Mouse (Mus musculus): ENCODE results near the gene Sigirr.

The Sigirr gene

DNA sequence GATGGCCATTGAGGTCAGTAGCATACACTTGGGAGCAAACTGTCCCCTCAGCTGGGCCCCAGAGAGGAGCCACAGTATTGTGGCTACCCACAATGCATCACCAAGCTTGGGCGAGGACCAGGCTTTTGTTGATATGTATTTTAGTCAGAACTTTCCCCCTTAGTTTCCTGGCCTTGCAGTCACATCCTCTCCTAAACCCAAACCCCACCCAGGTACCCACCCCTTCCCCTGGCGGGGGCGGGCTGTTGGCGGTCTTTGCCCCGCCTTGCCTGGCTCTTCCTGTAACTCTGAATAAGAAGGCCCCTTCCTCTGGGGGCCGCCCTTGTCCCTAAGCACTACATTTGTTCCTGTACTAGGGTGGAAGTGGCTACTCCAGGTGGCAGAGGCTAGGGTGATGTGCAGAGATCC, 3.7 kb downstream of the Sigirr start:
- no peak for DNase-seq

DNA sequence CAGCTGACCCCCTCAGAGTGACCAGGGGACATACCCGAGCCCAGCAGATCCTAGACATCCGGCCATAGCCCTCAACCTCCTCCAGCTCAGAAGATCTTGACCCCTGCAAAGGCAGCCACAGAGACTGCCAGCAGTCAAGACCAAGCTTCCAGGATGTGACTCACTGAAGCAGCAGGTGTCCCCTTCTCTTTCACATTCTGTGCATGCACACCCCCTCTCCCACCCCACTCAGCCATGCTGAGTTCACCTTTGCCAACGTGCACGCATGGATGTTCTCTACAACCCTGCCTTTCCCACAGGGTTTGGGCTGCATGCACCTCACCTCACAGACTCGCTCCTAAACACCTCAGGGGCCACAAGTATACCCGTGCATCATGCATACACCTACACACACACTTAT, 4.4 kb downstream of the Sigirr start:
- DNase-seq, result no peak

DNA sequence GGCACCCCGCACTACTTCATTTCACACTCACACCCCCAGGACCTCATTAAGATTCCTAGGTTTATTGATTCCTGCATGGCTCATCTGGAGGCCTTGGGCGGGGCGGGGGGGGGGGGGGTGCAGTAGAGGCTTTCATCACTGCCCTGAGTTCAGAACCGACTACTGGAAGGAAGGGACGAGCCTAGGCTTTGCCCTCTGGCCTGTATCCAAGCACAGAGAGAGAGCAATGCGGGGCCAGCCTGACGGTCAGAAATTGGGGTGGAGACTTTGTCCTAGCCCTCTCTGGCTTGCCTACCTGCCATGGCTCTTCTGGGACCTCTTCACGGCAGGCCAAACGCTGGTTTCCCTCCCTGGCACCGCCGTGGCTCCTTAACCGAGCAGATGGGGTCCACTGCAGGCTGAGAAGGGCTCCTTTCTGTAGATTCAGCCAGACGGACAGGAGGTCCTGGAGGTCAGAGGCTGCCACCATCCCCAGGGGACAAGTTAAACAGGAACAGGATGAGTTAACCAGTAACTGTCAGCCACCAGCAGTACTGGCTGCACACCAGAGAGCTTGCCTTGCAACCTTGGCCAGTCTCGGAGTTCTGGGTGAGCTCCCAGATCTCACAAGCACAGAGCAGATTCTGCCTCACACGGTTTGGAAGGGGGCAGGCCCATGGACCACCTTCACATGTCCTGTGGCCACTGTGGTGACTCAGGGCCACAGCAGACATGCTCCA, 5.7 kb downstream of the Sigirr start:
- DNase-seq, result no peak

DNA sequence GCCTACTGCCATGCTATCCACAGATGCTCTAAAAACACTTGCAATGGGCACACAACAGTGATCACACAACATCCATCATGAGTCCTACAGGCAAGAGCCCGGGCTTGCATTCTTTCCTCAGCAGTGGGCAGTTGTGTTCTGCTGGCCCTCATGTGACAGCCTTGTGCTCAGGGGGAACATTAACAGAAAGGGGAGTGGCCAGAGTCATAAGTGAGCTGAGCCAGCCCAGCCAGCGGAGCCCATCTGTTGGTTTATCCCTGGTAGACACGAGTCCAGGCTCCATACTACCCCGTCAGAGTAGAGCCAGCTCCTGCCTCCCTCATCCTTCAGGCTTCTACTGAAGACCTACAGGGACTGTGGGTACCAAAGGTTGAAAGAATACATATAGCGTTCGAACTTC, 6.4 kb downstream of the Sigirr start:
- DNase-seq, result no peak

DNA sequence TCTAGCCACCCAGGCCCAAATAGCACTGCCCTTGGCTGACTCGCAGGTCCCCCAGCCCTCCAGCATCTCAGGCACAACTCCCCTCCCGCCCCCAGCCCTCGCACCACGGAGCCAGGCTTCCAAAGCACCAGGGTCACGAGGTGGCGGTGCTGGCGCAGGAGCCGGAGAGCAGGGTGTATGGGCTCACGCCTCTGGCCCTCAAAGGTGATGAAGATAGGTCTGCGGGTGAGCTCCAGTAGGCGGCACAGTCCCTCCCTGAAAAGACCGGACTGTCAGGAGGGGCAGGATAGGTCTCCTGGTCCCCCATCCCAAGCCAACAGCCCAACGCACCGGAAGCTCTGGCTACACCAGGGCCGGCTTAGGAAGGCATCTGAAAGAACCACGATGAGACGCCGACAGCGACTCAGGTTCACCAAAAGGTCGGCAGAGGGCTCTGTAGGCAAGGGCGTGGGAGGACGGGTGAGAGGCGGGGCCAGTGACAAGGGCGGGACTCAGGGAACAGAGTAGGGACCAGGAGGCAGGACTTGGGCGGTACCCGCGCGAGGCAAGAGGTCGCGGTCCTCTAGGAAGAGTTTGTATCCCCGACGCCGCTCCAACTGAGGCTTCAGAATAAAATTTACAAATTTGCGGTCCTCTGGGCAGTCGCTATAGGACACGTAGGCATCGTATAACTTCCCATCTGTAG, 8.2 kb downstream of the Sigirr start:
- peak; percentile 77 to 81 for DNase-seq

DNA sequence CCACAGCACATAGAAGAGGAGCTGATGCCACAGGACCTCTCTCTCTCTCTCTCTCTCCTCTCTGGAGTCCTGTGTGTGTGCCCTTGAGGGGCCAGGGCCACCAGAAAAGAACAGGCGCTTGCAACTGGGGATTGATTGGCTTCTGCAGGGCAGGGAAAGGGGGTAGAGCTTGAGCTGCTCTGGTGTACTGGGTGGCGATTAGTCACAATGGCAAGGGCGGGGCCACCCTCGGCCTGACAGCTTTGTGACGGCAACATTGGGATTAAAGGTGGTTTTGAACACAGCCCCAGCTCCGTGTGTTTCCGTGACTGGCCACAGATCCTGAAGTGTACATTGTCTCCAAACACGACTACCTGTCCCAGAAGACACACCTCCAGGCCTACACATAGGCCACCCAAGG, 10.1 kb downstream of the Sigirr start:
- DNase-seq, result no peak

DNA sequence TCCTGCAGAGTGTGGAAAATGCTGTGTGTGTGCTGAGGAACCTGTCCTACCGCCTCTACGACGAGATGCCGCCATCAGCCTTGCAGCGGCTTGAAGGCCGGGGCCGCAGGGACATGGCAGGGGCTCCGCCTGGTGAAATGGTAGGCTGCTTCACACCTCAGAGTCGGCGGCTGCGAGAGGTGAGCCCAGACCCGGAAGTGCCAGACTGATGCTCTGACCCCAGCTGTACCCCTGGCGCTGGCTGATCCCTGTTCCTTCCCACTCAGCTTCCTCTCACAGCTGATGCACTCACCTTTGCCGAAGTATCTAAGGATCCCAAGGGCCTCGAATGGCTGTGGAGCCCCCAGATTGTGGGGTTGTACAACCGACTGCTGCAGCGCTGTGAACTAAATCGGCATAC, 11.9 kb downstream of the Sigirr start:
- no peak for DNase-seq

DNA sequence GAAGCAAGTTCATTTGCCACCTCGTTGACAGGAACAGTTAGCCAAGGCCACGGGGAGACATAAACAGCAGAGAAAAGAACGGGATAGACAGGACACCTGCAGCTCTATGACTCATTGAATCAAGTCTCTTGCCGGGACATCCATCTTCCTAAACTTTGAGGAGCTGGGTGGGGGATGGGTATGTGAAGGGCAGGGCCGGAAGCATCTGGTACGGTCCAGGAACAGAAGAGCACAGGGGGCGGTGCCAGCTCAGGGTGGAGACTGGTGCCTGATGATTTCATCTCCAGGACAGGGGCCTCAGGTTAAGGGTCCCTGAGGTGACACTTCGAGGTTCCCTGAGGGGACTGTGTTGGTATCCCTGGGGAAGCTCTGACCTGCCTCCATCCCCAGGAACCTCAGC, 12.5 kb downstream of the Sigirr start:
- no peak for DNase-seq

DNA sequence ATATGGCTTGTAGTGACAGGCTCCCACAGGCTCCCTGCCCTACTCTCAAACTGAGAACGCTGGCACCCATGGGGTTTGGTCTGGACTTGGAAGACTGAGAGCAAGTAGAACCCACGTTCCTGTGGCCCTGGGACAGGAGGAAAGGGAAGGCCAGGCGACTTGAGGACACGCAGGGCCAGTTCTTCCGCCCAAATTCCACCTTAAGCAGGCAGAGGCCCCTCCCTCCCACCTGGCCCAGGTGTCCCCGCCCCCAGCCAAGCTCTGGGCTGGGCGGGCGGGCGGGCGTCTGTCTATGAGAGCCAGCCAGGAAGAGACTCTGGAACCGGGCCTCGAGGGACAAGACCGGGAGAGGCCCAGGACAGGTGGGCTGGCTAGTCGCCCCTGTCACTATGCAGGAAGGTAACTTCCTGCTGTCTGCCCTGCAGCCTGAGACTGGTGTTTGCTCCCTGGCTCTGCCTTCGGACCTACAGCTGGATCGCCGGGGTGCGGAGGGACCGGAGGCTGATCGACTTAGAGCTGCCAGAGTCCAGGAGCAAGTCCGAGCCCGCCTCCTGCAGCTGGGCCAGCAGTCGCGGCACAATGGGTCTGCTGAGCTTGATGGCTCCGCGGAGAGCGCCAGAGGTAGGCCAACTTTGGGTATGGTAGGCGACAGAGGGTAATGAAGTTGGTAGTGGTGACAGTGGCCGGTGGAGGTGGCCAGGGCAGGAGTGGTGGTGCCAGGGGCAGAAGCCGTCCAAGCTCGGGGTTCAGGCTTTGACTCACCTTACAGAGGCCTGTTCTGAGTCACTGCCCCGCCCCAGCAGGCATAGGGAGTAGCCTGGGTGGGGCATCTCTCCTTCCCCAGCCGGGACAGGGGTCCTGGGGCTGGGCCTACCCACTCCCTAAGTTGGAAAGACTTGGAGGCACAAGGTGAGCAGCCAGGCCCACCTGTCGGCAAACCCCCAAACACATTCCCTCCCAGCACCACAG, 20.6 kb downstream of the Sigirr start:
- no peak for DNase-seq

DNA sequence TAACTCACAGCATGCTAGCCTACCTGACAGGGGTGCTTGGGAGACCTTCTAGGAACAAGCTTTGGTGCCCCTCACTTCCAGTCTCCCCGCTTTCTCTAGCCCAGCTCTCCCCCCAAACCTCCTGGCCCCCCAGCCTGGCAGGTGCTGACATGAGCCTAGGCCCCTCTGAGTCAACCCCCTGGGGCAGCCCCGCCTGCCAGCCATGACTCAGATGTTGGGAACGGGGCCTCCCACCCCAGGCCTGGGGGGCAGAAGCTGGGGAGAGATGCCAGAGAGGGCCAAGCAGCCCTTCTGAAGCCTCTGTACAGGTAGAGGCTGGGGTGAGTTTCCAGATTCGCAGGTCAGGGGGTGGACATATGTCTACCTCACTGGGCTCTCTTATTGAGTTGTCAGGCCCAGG, 21.5 kb downstream of the Sigirr start:
- no peak for DNase-seq

DNA sequence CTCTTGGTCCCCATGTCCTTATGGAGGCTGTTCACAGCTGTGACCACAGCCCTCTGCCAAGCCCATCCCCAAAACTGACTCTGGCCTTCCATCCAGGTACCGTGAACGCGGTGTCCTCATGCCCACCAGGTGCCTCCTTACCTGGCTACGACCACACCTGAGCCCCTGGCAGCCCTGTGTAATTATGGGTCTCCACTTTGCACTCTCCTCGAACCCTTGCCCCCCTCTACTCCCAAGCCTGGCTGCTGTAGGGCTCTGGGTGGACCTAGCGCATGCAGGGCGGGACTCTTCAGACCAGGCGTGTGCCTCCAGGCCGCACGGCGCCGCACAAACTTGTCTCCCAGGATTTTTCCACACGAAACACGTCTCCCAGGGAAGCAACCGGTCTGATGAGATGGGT, 22.5 kb downstream of the Sigirr start, which contains the start of gene Pkp3:
Pkp3 (plus strand) TSS at position 378 of the 400 bp plus-strand sequence.
- DNase-seq, result no peak

DNA sequence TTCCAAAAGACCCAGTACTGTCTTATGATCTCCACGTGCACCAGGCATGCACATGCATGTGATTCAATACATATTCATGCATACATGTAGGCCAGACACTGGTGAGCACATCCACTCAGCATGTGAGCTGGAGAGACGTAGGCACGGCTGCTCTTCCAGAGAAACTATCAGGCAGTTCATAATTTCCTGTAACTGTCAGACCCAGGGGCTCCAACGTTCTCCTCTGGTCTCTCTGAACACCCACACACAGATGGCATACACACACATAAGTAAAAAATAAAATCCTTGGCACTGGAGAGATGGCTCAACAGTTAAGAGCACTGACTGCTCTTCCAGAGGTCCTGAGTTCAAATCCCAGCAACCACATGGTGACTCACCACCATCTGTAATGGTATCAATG, 26.6 kb downstream of the Sigirr start:
- DNase-seq, result no peak

DNA sequence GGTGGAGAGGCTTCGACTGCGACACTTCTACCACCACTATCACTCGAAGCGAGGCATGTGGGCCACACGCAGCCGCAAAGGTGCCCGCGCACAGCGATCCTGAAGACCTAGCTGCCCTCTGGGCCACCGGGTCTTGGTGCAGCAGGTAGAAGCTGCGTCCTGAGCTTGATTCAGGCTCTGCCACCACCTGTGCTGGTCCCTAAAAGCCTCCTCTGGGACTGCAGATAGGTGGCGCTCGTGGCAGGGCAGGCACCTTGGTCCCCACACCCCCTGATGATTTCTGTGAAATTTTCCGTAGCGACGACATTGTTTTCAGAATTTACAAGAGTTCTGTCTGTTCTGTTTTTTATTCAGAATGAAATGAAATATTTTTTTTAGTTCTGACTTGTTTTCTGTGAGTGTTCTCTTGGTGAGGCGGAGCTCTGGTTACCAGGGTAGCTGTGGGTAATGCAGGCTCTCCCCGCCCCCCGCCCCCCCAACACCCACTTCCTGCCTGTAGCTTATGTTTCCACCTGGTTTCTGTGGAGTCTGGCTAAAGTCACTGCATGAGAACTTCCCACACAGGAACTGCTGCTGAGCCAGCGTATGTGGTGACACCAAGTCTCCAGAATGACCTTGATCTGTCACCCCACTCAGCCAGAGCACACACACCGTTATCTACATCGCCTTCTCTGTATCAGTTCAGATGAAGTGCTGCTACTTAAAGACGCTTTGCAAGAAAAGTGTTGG, 28.2 kb downstream of the Sigirr start:
- no peak for DNase-seq

DNA sequence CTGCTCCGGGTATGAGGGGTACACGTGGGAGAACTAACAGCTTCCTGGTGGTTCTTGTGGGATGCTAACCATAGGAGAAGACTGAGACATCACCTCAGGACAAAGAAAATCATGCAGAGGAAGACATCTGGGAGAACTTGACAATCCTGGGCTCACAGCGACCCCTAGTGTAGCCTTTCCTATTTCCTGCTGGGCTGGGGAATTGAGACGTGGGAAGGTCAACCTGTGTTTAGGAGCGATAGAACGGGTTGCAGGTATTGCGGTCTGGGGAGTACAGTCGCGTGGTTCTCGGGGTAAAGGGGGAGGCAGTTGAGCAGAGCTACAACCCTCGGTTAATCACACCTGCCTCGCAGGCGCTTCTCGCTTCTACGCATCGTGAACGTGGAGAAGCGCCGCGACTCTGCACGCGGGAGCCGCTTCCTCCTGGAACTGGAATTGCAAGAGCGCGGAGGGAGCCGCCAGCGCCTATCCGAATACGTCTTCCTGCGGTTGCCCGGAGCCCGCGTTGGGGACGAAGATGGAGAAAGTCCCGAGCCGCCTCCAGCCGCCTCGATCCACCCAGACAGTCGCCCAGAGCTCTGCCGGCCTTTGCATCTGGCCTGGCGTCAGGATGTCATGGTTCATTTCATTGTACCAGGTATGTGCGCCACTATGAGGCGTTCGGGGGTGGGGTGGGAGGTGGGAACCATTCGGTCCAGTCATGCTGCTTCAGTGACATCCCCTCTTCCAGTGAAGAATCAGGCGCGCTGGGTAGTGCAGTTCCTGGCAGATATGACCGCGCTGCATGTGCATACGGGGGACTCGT, 30.1 kb downstream of the Sigirr start:
- peak; percentile 77 to 85 for DNase-seq

DNA sequence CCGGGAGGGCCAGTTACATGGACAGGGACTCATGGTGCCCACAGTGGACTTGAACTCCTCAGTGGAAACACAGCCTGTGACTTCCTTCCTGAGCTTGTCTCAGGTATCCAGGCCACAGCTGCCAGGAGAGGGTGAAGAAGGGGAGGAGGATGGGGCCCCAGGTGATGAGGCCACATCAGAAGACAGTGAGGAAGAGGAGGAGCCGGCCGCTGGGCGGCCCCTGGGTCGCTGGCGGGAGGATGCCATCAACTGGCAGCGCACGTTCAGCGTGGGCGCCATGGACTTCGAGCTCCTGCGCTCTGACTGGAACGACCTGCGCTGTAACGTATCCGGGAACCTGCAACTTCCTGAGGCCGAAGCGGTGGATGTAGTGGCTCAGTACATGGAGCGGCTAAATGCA, 32.0 kb downstream of the Sigirr start:
- no peak for DNase-seq

DNA sequence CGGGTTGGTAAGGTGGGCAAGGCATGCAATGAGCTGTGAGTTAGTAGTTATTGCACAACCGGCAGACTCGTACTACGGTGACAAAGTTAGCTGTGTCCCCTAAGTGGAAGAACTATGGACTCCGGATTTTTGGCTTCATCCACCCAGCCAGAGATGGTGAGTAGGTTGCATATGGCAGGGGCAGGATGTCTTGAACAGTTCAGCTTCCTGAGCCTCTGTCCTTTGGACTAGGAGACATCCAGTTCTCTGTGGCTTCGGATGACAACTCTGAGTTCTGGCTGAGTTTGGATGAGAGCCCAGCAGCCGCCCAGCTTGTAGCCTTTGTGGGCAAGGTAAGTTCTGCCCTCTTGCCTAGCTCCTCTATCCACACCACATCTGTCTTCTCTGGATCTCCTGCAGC, 35.8 kb downstream of the Sigirr start:
- DNase-seq, result no peak

DNA sequence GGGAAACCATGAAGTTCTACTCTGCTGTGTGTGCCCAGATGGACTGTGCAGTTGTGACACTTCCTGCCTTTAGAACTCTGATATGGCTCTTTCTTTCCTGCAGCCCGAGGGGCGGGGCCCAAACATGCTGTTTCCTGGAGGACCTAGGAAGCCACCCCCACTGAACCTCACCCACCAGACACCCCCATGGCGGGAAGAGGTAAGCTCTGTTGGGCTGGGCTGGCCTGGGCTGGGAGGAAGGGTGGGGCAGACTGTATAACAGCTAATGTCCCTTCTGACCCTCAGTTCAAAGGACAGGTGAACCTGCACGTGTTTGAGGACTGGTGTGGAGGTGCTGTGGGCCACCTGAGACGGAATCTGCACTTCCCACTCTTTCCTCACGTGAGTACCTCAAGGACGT, 36.2 kb downstream of the Sigirr start:
- no peak for DNase-seq

DNA sequence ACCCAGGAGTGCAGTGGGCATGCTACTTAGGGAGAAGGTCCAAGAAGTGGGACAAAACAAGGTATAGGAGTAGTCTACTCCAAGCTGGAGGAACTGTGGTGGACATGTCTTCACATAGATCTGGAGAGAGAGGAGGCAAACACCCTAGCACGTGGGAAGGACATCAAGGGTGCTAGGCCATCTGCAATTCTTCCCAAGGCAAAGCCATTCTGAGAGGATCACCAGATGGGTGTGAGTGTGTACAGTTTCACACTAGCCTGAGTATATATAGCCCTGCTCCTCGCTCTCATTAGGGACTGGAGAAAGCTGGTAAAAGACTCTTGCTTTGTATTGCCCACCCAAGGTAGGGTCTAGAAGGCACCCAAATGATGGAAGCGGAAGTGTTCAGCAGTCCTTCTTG, 37.0 kb downstream of the Sigirr start:
- DNase-seq, result no peak

DNA sequence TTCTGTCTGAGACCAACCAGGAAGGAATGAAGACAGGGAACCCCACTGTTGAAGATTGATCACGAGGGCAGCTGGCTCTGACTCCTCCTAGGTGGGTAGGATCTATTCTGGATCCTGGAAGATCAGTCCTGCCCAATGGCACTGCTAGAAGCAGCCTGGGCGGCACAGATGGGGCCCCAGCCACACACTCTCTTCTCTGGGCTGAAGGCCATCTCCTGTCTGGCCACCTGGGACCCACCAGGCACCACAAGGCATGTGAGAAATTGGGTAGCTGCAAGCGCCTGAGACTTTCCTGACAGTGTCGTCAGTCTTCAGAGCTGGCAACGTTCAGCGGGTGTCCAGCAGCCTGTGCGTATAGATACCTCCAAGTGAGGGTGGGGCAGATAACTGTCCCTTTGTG, 37.8 kb downstream of the Sigirr start:
- DNase-seq, result peak; percentile 59 to 64

DNA sequence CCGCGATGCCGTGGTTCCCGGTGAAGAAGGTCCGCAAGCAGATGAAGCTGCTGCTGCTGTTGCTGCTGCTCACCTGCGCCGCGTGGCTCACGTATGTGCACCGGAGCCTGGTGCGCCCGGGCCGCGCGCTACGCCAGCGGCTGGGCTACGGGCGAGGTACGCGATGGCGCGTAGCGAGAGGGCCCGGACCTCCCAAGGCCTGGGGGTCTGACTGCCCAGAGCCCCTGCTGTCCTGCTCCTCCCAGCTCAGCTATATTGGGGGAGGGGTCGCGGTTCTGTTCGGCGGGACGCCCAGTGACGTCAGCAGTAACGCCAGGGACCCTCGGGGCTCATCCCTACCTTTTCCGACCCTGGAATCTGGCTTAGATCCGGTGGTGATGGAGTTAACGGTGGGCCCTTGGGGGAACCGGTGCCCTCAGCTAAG, 39.1 kb downstream of the Sigirr start:
- DNase-seq, result peak; percentile 65 to 67

DNA sequence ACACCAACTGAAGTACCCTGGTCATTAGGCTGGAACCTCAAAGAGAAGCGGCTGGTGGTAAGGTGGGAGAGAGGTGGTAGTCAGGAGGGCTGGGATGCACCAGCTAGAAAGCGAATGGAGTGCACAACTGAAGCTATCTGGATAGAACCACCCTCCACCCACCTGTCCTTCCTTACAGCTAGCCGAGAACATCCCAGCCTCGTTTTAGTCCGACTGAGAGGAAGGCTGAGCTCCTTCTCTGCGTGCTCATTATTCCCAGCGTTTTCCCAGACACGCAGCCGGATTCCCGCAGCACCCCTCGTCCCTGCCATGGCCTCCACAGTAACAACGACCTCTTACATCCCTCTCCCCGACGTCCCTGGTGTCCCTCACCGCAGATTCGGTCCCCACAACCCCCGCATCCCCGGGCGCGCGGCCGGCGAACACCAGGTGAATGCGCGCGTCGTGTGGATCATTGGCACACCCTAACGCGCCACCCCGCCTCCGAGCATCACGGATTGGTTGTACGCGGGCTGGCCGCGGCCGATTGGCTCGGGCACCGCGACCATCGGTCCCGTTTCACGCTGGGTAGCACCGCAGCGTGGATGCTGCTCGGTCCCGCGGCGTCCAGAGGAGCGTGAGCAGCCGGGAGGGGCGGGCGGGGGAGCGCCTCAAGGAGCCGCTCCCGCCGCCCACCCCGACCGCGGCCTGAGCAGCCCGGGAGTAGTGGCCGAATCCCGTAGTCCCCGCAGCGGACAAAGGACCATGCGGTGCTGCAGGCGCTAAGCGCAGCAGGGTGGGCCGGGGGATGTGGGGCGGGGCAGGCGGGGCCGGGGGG, 39.7 kb downstream of the Sigirr start, which contains the start of gene B4galnt4:
B4galnt4 (plus strand) TSS at position 679 of the 817 bp plus-strand sequence.
- DNase-seq, result peak; percentile 94 to 96

All from cerebellum, postnatal 14 days (tissue).